Mouse (Mus musculus) embryonic fibroblast, embryonic 13.5 days (primary cell): ENCODE results near the gene Stx2. TPM values are rescaled to one million over a fixed set of nuclear protein-coding genes. Genes with fewer than 3 reads are reported as not detected.
"Not testable (repeated sequence)": the region's sequence is repeated elsewhere in the genome, so short reads cannot be mapped to it uniquely, and the experiment has no call there.

ENCODE experiments used
- H3K27ac ChIP-seq: 2 replicates; pipeline ENCODE4 v1.5.1; 2012; ENCODE audit warnings: low read length, control low read depth, inconsistent platforms; ENCODE audit not compliant: insufficient read depth
- H3K4me1 ChIP-seq: 2 replicates; pipeline ENCODE4 v1.6.1; 2011; ENCODE audit warnings: low read length; ENCODE audit not compliant: control insufficient read depth, insufficient read depth
- H3K4me3 ChIP-seq: 2 replicates; pipeline ENCODE4 v1.5.1; 2011; ENCODE audit warnings: mild to moderate bottlenecking, control low read depth, low read length; ENCODE audit not compliant: insufficient read depth
- CTCF ChIP-seq: IDR thresholded peaks from 2 replicates; pipeline ENCODE4 v1.5.1; 2011; ENCODE audit warnings: mild to moderate bottlenecking, control low read depth, low read length, moderate library complexity, borderline replicate concordance; ENCODE audit not compliant: insufficient read depth
- POLR2A ChIP-seq: IDR thresholded peaks from 2 replicates; pipeline ENCODE4 v1.6.1; 2011; ENCODE audit warnings: low read depth, mild to moderate bottlenecking, control low read depth, low read length, moderate library complexity
- polyA plus RNA-seq: library from polyadenylated mRNA; stranded (reverse); fragments of >200 nt; gene quantifications from 2 replicates; pipeline ENCODE4 v1.2.4, GENCODE M21; 2011; ENCODE audit warnings: low read depth; ENCODE audit not compliant: missing spikeins, insufficient read length

The Stx2 gene
- polyA plus RNA-seq, 1 experiment = 52.4 TPM

DNA sequence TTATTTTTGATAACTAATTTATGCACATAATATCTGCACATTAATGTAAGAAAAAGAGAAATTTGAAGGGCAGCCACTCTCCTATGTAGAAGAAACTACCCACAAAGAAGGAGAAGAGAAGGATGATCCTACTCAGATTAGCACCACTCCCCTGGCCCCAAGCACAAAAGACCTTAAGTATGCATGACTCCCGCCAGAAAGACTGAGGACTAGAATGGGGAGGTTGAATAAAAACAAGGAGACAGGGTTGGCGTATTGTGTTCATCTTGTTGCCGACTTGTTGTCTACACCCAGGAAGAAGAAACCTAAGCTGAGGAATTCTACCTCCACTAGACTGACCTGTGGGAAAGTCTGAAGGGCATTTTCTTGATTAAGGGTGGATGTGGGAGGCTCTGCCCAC, 49.5 kb downstream of the Stx2 start:
- TF ChIP-seq POLR2A (no peak), CTCF (no peak)
- no peaks in the 10 kb centered on the region for H3K4me1 ChIP-seq
- no peak overlapping the region for H3K4me3 ChIP-seq
- H3K27ac ChIP-seq = no peak overlapping the region

DNA sequence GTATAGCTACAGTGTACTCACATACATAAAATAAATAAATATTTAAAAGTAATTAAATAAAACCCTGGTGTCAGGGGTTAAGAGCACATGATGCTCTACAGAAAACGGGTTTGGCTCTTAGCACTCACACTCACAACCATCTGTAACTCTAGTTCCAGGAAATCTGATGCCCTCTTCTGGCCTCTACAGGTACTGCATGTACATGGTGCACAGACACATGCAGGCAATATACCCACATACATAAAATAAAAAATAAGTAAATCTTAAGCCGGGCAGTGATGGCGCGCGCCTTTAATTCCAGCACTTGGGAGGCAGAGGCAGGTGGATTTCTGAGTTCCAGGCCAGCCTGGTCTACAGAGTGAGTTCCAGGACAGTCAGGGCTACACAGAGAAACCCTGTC, 54.0 kb downstream of the Stx2 start:
- not testable (repeated sequence) for H3K27ac ChIP-seq, H3K4me1 ChIP-seq, H3K4me3 ChIP-seq

DNA sequence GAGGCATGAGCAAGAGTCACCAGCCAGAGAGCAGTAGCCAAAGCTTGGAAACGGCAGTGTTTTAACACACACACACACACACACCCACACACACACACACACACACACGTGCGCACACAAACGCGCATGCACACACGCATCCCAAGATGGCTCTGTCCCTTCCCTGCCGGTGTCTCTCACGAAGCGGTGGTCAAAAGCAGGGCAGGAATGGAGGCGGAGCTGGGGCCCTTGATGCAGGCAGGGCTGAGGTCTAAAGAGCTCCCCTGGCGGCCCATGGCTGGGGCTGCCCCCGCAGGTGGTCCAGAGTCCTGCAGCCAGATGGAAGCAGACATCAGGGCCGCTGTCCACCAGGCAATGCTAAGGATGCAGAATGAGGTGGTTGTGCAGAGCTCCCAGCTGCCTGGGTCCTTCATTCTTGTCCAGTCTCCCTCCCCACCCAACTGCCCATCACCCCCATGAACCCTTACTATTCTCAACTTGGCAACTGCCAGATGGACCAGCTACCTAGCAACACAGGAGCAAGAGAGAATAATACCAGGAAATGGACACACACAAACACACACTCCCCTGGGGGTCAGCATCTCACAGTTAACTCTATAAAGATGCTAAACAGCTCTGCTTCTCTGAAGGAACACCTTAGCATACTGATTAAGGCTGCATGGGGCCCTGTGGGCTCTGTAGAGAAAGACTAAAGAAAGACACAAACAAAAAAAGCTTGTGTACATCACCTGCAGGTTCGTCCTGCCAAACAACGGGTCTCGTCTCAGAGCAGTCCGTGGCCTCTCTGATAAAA, 54.9 kb downstream of the Stx2 start, which contains the start of gene Rimbp2:
Gene Rimbp2, minus strand, starts transcription at position 209 of the 793 bp plus-strand sequence.
- Histone ChIP-seq H3K4me1 (no peaks in the 10 kb centered on the region), H3K4me3 (no peak within 1 kb of the TSS; the same call in 1 of the 2 replicates), H3K27ac (no peak within 1 kb of the TSS)
- TF ChIP-seq POLR2A = no peak
- TF ChIP-seq CTCF = no peak

DNA sequence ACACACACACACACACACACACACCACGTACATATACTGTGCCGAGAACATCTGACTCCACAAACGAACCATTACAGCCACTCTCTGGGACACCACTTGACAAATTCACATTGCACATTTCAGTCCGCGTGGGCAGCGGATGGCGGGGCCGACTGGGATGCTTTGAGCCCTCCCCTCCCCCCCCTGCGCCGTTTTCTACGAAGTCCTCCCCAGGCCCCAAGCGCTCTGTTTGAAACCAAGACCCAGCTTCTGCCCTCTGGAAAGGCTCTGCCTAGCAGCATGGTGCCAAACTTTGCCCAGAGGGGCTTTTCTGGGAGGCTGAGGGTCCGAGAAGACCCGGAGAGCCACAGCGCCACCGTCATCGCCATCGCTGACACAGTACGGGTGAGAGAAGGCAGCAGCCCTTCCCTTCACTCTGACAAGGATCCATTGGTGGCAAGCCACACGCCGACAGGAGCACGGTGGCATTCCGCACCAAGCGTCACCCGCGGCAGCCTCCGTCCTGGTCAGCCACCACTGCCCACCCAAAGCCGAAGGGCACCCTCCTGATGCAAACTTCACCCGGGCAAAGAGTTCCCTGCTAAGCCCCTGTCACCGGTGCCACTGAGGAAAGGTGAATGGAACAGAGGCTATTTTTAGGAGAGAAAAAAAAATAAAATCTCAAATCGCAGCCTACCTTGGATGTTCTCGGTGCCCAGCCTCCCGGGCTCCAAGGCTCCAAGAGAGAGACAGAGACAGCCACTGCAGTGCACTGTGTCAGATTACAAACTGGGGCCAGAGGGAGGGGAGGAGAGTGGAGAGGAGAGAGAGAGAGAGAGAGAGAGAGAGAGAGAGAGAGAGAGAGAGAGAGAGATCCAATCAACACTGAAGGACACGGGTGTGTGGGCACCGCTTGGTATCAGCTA, 55.8 kb downstream of the Stx2 start:
- H3K4me1 ChIP-seq = no peaks in the 10 kb centered on the region
- no peak overlapping the region; the same call in 1 of the 2 replicates for H3K4me3 ChIP-seq
- no peak overlapping the region for H3K27ac ChIP-seq
- no peak for TF ChIP-seq CTCF
- no peak for TF ChIP-seq POLR2A

DNA sequence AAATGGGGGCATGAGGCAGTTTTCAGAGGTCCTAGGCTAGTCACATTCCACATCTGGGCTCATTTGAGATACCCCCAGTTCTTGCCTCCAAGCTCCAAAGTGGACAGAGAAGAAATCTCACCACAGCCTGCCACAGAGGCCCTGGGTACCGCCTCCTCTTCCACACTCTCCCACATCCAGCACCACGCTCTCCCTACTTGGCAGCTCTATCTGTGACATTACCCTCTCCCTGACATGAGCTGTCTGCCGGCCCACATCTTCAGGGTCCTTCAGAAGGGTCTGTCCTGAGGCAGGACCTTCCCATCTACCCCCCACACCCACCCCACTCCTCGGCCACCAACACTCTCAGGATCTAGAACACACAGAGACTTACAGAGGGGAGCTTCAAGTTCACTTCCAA, 56.9 kb downstream of the Stx2 start:
- no peak for TF ChIP-seq POLR2A
- no peak for TF ChIP-seq CTCF
- H3K27ac ChIP-seq = no peak overlapping the region
- no peak overlapping the region for H3K4me3 ChIP-seq
- no peaks in the 10 kb centered on the region for H3K4me1 ChIP-seq

DNA sequence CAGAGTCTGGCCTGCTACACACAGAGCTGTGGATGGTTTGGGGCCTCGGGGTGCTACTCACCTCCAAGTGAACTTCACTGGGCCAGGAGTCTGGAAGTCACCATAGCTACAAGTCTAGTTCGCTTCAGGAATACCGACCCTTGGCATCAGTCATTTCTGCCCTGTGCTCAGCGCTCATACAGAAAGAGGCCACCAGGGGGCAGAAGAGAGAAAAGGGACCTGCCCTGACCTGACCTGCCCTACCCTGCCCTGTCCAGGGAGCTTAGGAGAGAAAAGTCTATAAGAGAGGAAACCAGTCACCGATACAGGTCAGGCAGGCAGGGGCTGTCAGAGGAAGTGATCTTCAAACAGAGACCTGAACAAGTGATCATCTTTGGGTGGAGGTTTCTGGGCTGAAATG, 61.3 kb downstream of the Stx2 start:
- no peak overlapping the region for H3K27ac ChIP-seq
- H3K4me1 ChIP-seq = no peaks in the 10 kb centered on the region
- H3K4me3 ChIP-seq = no peak overlapping the region
- TF ChIP-seq POLR2A (no peak), CTCF (no peak)

DNA sequence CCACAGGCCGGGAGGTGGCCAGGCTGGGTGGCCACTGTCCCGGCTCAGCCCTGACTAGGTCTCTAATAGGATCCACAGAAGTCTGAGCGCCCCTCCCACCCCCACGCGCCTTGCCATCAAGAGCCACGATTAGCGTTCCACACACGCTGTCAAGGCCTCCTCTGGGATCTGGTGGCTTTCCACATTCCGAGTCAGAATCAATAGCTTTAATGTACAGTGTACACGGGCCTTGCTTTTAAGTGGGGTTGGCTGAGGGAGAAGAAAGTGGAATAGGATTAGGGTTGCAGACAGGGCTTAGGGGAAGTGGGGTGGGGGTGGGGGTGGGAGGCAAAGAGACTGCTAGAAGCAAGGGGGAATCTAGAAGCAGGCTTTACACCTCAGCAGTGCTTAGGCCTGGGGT, 67.9 kb downstream of the Stx2 start:
- no peak for TF ChIP-seq CTCF
- TF ChIP-seq POLR2A = no peak
- Histone ChIP-seq H3K4me3 (no peak overlapping the region), H3K4me1 (no peaks in the 10 kb centered on the region), H3K27ac (no peak overlapping the region)

DNA sequence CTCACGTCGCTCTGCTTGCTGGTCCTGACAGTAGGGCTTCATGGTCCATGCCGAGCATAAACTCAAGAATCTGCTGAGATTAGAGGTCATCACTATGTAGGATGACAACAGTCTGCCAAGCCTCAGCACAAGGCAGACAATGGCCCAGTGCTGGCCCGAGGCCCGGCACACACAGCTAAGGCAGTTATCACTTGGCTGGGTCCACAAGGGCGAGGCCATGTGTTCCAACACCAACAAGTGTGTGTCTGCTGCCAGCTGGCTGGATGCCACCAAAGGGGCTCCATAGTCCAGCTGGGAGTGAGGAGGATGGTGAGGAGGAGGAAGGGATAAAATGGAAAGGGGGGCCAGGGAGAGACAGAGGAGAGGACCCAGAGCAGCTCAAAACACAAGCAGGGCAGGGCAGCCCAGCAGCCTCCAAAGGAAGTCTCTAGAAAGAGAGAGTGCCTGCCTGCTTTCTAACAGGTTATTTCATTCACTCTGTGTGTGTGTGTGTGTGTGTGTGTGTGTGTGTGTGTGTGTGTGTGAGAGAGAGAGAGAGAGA, 72.9 kb downstream of the Stx2 start:
- Histone ChIP-seq H3K4me1 (no peaks in the 10 kb centered on the region), H3K27ac (no peak overlapping the region), H3K4me3 (no peak overlapping the region)
- TF ChIP-seq POLR2A (no peak), CTCF (no peak)

Other genes with a start within 250 kb of the Stx2 start
- not detected in 2 replicates for gene Rimbp2, start 55.1 kb downstream of the Stx2 start, polyA plus RNA-seq
- gene Ran, start 11.5 kb upstream of the Stx2 start, polyA plus RNA-seq = 260 and 321 TPM in 2 replicates
- 1.4 and 2.5 TPM in 2 replicates for gene Adgrd1, start 88.2 kb upstream of the Stx2 start, polyA plus RNA-seq